In the genomic region with DNA sequence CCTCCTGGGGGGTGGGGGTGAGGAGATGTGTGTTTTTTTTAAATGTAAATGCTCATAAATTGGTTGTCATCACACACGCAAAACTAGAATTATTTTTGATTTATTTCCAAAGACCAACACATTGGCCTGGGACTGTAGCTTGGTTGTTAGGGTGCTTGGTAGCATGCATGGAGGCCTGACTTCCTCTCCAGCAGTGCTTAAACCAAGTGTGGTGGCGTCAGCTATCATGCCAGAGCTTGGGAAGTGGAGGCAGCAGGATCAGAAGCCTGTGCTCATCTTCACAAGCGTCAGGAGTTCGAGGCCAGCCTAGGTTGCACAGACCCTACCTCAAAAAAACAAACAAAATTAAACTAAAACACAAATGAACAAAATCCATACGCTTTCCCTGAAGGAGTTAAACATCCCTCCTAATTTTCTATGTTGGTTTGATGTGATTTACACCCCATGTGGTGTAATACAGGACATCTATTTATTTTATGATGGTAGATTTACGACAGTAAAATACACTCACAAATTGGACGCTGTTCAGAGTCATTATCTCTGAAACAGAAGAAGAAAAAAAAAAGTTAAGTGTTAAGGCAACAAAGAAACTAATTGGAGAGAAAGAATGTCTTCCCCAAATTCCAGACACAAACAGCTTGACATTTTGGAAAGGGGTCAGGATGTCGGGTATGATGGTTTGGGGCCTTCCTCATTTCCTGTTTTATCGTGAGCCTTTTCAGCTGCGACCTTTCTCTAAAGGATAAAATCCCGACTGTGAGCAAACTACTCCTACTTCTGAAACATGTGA, we compare ENCODE assay signal across 17 mouse cellular contexts. TPM values are rescaled to one million over a fixed set of nuclear protein-coding genes. Genes with fewer than 3 reads are reported as not detected.
"Had no signal": no experiment of that assay in that cellular context is flagged by ENCODE, and none has a peak within 500 bp of the region (broad histone marks: within the 10 kb centered on the region; RNA-seq: fewer than 3 reads in every experiment).

No protein-coding gene starts in this region.

- H3K4me2 ChIP-seq: intestine, embryonic 15.5 days; limb, embryonic 12.5 days; liver, embryonic 15.5 days; midbrain, embryonic 12.5 days; neural tube, embryonic 13.5 days had no signal

- ATAC-seq: intestine, embryonic 15.5 days; midbrain, embryonic 16.5 days had no signal

- H3K27ac ChIP-seq: intestine, embryonic 15.5 days; limb, embryonic 12.5 days; liver, embryonic 15.5 days; macrophage; midbrain, embryonic 12.5 days; neural tube, embryonic 13.5 days had no signal

- H3K4me3 ChIP-seq: intestine, embryonic 15.5 days; limb, embryonic 12.5 days; liver, embryonic 15.5 days; midbrain, embryonic 12.5 days; neural tube, embryonic 13.5 days had no signal

- H3K4me1 ChIP-seq: intestine, embryonic 15.5 days; liver, embryonic 15.5 days; neural tube, embryonic 13.5 days had no signal

- H3K9ac ChIP-seq: intestine, embryonic 15.5 days; limb, embryonic 12.5 days; liver, embryonic 15.5 days; midbrain, embryonic 12.5 days; neural tube, embryonic 13.5 days had no signal

- H3K27me3 ChIP-seq: intestine, embryonic 15.5 days; limb, embryonic 12.5 days; liver, embryonic 15.5 days; midbrain, embryonic 12.5 days; neural tube, embryonic 13.5 days had no signal

- H3K9me3 ChIP-seq: intestine, embryonic 15.5 days; limb, embryonic 12.5 days; liver, embryonic 15.5 days; midbrain, embryonic 12.5 days; neural tube, embryonic 13.5 days had no signal

- H3K36me3 ChIP-seq: intestine, embryonic 15.5 days; liver, embryonic 15.5 days; midbrain, embryonic 12.5 days; neural tube, embryonic 13.5 days had no signal

- DNase-seq: layer of hippocampus, postnatal 36 days; liver; lung, adult 2 months; lung, postnatal 14 days; retina, postnatal 1 day; right cerebral cortex, postnatal 4 days; spleen, adult 18-20 months; thymus, adult 18-20 months; thymus, postnatal 14 days had no signal

RNA-seq across cellular contexts. Expression of a gene that starts 12.4 kb away (rescaled TPM):
- total RNA-seq: megakaryocyte-erythroid progenitor cell, adult 5-6 weeks had no signal
- polyA plus RNA-seq: macrophage had no signal
